Mouse (Mus musculus) MEL (cell line): ENCODE results near the gene Dnajb1. TPM values are rescaled to one million over a fixed set of nuclear protein-coding genes. Genes with fewer than 3 reads are reported as not detected.

Experiments
- DNase-seq: peaks from one replicate; pipeline ENCODE4 v3.0.0; 2011; ENCODE audit warnings: low read depth, low spot score
- H3K27ac ChIP-seq: 2 replicates; pipeline ENCODE4 v1.5.1; 2012; ENCODE audit warnings: low read depth, mild to moderate bottlenecking, control low read depth, low read length, moderate library complexity; ENCODE audit not compliant: control insufficient read depth
- H3K27me3 ChIP-seq, 2 experiments: fragments of 150-350 bp in 1 of 2; sonication (generic) in 1 of 2; 2 replicates each; pipeline ENCODE4 v1.6.1; 2012; ENCODE audit warnings: low read length in 2 of 2, mild to moderate bottlenecking in 2 of 2, improper control_type of control experiment in 1 of 2, moderate library complexity in 1 of 2; ENCODE audit not compliant: insufficient read depth in 2 of 2, control insufficient read depth in 1 of 2
- H3K36me3 ChIP-seq, 2 experiments: 2 replicates each; pipeline ENCODE4 v1.6.1; 2012 to 2014; ENCODE audit warnings: low read length in 2 of 2, improper control_type of control experiment in 1 of 2, inconsistent platforms in 1 of 2, mild to moderate bottlenecking in 1 of 2; ENCODE audit not compliant: insufficient read depth in 2 of 2, control insufficient read depth in 1 of 2
- H3K4me1 ChIP-seq, 2 experiments: fragments of 150-350 bp in 1 of 2; sonication (generic) in 1 of 2; 2 replicates each; pipeline ENCODE4 v1.6.1; 2012; ENCODE audit warnings: low read length in 2 of 2, improper control_type of control experiment in 1 of 2, mild to moderate bottlenecking in 1 of 2; ENCODE audit not compliant: insufficient read depth in 2 of 2, control insufficient read depth in 1 of 2
- H3K4me3 ChIP-seq, 2 experiments: fragments of 150-350 bp in 1 of 2; sonication (generic) in 1 of 2; 2 replicates each; pipeline ENCODE4 v1.5.1; 2012; ENCODE audit warnings: low read depth in 2 of 2, low read length in 2 of 2, mild to moderate bottlenecking in 2 of 2, moderate library complexity in 2 of 2, control low read depth in 1 of 2, improper control_type of control experiment in 1 of 2; ENCODE audit not compliant: control insufficient read depth in 1 of 2, insufficient read depth in 1 of 2
- H3K79me2 ChIP-seq: 2 replicates; pipeline ENCODE4 v1.6.1; 2012; ENCODE audit warnings: mild to moderate bottlenecking, low read length, moderate library complexity; ENCODE audit not compliant: control insufficient read depth, poor library complexity, insufficient read depth
- H3K9ac ChIP-seq: 2 replicates; pipeline ENCODE4 v1.6.1; 2012; ENCODE audit warnings: low read depth, mild to moderate bottlenecking, control low read depth, low read length, moderate library complexity; ENCODE audit not compliant: control insufficient read depth, poor library complexity, severe bottlenecking
- H3K9me3 ChIP-seq: fragments of 150-350 bp; sonication (generic); replicated peaks from 2 replicates; pipeline ENCODE4 v1.6.1; 2012; ENCODE audit warnings: mild to moderate bottlenecking, low read length, improper control_type of control experiment, moderate library complexity; ENCODE audit not compliant: insufficient read depth
- BHLHE40 ChIP-seq: IDR thresholded peaks from 2 replicates; pipeline ENCODE4 v1.6.1; 2012; ENCODE audit warnings: low read depth, mild to moderate bottlenecking, inconsistent platforms, low read length, improper control_type of control experiment, borderline replicate concordance
- CHD1 ChIP-seq: IDR thresholded peaks from 2 replicates; pipeline ENCODE4 v1.6.1; 2012; ENCODE audit warnings: low read depth, mild to moderate bottlenecking, inconsistent platforms, low read length, improper control_type of control experiment
- CHD2 ChIP-seq: IDR thresholded peaks from 2 replicates; pipeline ENCODE4 v1.6.1; 2011; ENCODE audit warnings: low read length, improper control_type of control experiment
- E2F4 ChIP-seq: IDR thresholded peaks from 2 replicates; pipeline ENCODE4 v1.6.1; 2011; ENCODE audit warnings: low read depth, low read length, improper control_type of control experiment, borderline replicate concordance
- EP300 ChIP-seq, 2 experiments: IDR thresholded peaks; 2 replicates each; pipeline ENCODE4 v1.6.1; 2011; ENCODE audit warnings: improper control_type of control experiment in 2 of 2, low read length in 2 of 2, low read depth in 1 of 2, mild to moderate bottlenecking in 1 of 2
- GATA1 ChIP-seq: IDR thresholded peaks from 2 replicates; pipeline ENCODE4 v1.6.1; 2011; ENCODE audit warnings: low read depth, low read length, improper control_type of control experiment
- MAZ ChIP-seq: IDR thresholded peaks from 2 replicates; pipeline ENCODE4 v1.6.1; 2012; ENCODE audit warnings: low read depth, mild to moderate bottlenecking, inconsistent platforms, low read length, improper control_type of control experiment
- MYB ChIP-seq: IDR thresholded peaks from 2 replicates; pipeline ENCODE4 v1.6.1; 2011; ENCODE audit warnings: mild to moderate bottlenecking, low read depth, low read length, improper control_type of control experiment
- NELFE ChIP-seq: IDR thresholded peaks from 2 replicates; pipeline ENCODE4 v1.6.1; 2011; ENCODE audit warnings: low read depth, low read length, improper control_type of control experiment
- NRF1 ChIP-seq: IDR thresholded peaks from 2 replicates; pipeline ENCODE4 v1.6.1; 2014; ENCODE audit warnings: low read depth, mild to moderate bottlenecking, inconsistent platforms, low read length, improper control_type of control experiment, moderate library complexity; ENCODE audit not compliant: poor library complexity, insufficient read depth, severe bottlenecking
- POLR2AphosphoS2 ChIP-seq: IDR thresholded peaks from 2 replicates; pipeline ENCODE4 v1.6.1; 2011; ENCODE audit warnings: low read length, improper control_type of control experiment
- POLR2AphosphoS5 ChIP-seq: IDR thresholded peaks from 2 replicates; pipeline ENCODE4 v1.6.1; 2012; ENCODE audit warnings: low read depth, borderline replicate concordance, mild to moderate bottlenecking, inconsistent platforms, low read length, moderate library complexity, mixed read lengths
- RCOR1 ChIP-seq: IDR thresholded peaks from 2 replicates; pipeline ENCODE4 v1.6.1; 2012; ENCODE audit warnings: low read depth, mild to moderate bottlenecking, inconsistent platforms, low read length, improper control_type of control experiment
- SIN3A ChIP-seq: IDR thresholded peaks from 2 replicates; pipeline ENCODE4 v1.6.1; 2012; ENCODE audit warnings: low read length, improper control_type of control experiment, inconsistent platforms
- TAL1 ChIP-seq: IDR thresholded peaks from 2 replicates; pipeline ENCODE4 v1.6.1; 2012; ENCODE audit warnings: mild to moderate bottlenecking, inconsistent platforms, low read length, moderate library complexity, mixed read lengths
- USF1 ChIP-seq: IDR thresholded peaks from 2 replicates; pipeline ENCODE4 v1.6.1; 2014; ENCODE audit warnings: low read depth, mild to moderate bottlenecking, inconsistent platforms, low read length, improper control_type of control experiment, moderate library complexity
- ZMIZ1 ChIP-seq: IDR thresholded peaks from 2 replicates; pipeline ENCODE4 v1.6.1; 2012; ENCODE audit warnings: low read depth, mild to moderate bottlenecking, inconsistent platforms, low read length, improper control_type of control experiment, moderate library complexity
- ZNF384 ChIP-seq: IDR thresholded peaks from 2 replicates; pipeline ENCODE4 v1.6.1; 2012; ENCODE audit warnings: low read depth, mild to moderate bottlenecking, inconsistent platforms, low read length, improper control_type of control experiment
- polyA plus RNA-seq, 2 experiments: library from polyadenylated mRNA; stranded (reverse) in 1 of 2; unstranded in 1 of 2; fragments of >175 nt in 1 of 2; fragments of >200 nt in 1 of 2; gene quantifications; 2 replicates each; pipeline versions ENCODE4 v1.2.1 to v1.2.4; 2012; ENCODE audit warnings: low replicate concordance in 2 of 2, low read depth in 1 of 2; ENCODE audit not compliant: insufficient read length in 2 of 2, insufficient read depth in 1 of 2, missing spikeins in 1 of 2
- total RNA-seq: library from RNA; depleted of rRNA; stranded (reverse); fragments of 300-350 nt; gene quantifications from 2 replicates; pipeline ENCODE4 v1.2.3, GENCODE M21; 2012

The Dnajb1 gene
- total and polyA plus RNA-seq, 3 experiments = 43.2 to 56.6 TPM; not detected in 1

DNA sequence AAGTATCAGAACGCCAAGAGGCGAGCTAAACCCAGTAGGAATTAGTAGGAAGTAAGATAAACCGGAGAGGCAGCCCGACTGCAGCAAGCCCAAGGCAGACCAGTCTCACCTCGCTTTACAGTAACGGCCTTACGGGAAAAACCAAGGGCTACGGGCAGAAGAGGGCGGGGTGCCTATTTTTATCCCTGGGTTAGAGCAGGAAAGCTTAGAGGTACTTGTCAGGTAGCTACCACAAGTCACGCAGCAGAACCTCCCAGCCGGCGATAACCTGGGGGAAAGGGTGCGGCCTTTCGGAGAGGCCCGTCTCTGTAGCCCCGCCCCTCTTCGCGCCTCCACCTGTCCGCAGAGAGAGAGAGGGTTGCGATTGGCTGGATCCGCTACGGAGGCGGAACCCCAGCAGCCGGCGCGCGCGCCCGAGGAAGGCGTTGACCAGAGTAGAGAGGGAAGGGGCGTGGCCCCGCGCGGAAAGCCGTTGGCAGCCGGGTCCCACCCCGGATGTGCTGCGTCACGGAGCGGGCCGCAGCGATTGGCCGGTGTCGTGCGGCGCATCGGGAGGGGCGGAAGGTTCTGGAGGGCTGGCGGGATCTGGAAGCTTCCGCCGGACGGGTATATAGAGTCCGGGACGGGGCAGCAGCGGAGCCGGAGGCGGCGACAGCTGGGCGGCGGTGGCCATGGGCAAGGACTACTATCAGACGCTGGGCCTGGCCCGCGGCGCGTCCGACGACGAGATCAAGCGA is at the start of gene Dnajb1, which contains the start of gene Tecr (continued):
- TF ChIP-seq NELFE = peak; percentile 95
- TF ChIP-seq GATA1 = 0 out of 2 replicates have a peak, but pooled peaks have one; percentile 2
- TF ChIP-seq RCOR1 = 0 out of 2 replicates have a peak, but pooled peaks have one; percentile 24
- TF ChIP-seq E2F4 = peak; percentile 66; the same call in 1 of the 2 replicates

DNA sequence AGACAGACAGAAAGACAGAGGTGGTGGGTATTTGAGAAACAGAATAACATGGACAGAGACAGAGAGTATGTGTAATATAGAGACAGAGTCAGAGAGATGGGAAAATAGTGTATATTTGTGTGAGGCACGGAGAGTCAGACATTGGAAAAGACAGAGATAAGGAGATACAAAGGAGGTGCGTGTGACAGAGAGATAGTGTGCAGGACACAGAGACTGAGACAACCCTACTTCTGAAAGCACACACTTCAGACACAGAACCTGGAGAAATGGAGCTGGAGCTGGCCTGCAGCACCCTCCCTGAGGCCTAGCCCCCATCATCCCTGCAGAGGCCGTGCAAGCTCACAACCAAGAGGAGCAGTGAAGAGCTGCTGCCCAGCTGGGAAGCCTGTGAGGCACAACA is 45.3 kb upstream of the Dnajb1 start:
- H3K36me3 ChIP-seq = no peaks in the 10 kb centered on the region
- peaks cover 0 to 2% of the 10 kb centered on the region in 2 experiments; a peak in 1 of 4 replicates for H3K4me1 ChIP-seq
- no peak overlapping the region for H3K27ac ChIP-seq
- no peaks in the 10 kb centered on the region for H3K9me3 ChIP-seq
- H3K9ac ChIP-seq = no peak overlapping the region
- TF ChIP-seq GATA1 (no peak), SIN3A (no peak)
- TF ChIP-seq, all 39 proteins: peak for 0
- no peak overlapping the region for H3K4me3 ChIP-seq
- H3K79me2 ChIP-seq = peaks cover 10% of the 10 kb centered on the region
- H3K27me3 ChIP-seq = no peaks in the 10 kb centered on the region; a peak in 2 of 4 replicates
- no peak for DNase-seq

DNA sequence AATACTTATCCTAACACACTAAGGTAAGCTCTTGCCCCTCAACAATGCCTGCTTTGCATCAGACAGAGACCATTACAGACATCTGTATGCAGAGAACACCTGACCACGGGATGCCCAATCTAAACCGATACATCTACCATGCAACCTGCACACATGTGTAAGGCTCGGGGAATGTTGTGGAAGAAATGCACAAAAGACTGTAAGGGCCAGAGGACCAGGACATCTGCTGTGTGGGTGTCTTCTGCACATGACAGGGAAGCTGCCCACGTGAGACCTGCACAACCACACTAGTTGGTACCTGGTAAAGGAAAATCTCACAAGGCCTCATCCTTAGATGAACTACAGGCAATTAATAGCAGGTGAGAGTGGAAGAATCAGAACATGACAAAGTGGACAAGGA is 44.7 kb upstream of the Dnajb1 start:
- Histone ChIP-seq H3K4me1 (peaks cover 0 to 4% of the 10 kb centered on the region in 2 experiments; a peak in 1 of 4 replicates), H3K9ac (no peak overlapping the region), H3K27me3 (no peaks in the 10 kb centered on the region; a peak in 2 of 4 replicates), H3K36me3 (no peaks in the 10 kb centered on the region), H3K27ac (no peak overlapping the region), H3K79me2 (peaks cover 13% of the 10 kb centered on the region), H3K9me3 (no peaks in the 10 kb centered on the region), H3K4me3 (no peak overlapping the region)
- no peak for DNase-seq
- no peak for TF ChIP-seq CHD2
- no peak for TF ChIP-seq POLR2AphosphoS2
- no peak for TF ChIP-seq USF1
- no peak for TF ChIP-seq E2F4
- no peak for TF ChIP-seq NELFE
- TF ChIP-seq CHD1 = no peak
- no peak for TF ChIP-seq POLR2AphosphoS5
- no peak for TF ChIP-seq ZMIZ1
- no peak for TF ChIP-seq MAZ
- TF ChIP-seq EP300 (IDR thresholded peaks at IDR 0.05; ENCODE audit: low read depth in 1 of 2, low read length in 2 of 2) = no peak
- no peak for TF ChIP-seq RCOR1
- no peak for TF ChIP-seq BHLHE40
- no peak for TF ChIP-seq TAL1
- TF ChIP-seq NRF1 = no peak
- TF ChIP-seq ZNF384 = no peak
- no peak for TF ChIP-seq MYB
